Mouse (Mus musculus): ENCODE data around the gene U2af1. TPM values are rescaled to one million over a fixed set of nuclear protein-coding genes. Genes with fewer than 3 reads are reported as not detected.
"Not testable (repeated sequence)": the region's sequence is repeated elsewhere in the genome, so short reads cannot be mapped to it uniquely, and the experiment has no call there.

Gene U2af1
- polyA plus RNA-seq, 1 experiment = 102 TPM

DNA sequence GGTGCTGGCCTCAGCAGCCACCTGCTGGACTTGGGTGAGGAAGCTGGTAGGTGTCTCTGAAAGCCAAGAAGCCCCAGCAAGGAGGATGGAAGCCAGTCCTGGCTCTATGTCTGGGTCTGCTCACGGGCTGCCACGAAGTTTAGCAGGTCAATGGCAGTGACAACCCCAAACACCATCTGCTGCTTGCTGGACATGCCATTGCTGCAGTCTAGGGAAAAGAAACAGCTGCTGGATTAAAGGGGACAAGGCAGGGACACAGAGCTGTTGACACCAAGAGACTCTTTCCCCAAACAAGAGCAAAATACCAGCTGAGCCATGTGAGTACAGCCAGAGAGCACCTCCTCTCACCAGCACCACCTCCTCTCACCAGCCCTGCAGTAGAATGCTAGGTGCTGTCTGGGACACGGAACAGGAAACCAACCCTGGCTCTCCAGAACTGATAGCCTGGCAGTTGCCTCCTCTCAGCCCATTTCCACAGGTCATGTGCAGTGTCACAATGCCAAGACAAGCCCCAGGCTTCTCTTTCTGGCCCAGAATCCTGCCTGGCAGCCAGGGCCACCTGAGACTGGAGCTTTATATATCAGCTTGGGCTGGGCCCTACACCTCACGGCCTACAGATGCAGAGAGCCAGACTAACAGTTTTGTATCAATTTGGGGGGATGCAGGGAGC lies 45.5 kb downstream of the U2af1 start:
- H3K4me3 ChIP-seq (ENCODE audit: control insufficient read depth, insufficient read depth, low read length) = no peak overlapping the region
- TF ChIP-seq POLR2A (IDR thresholded peaks at IDR 0.05; ENCODE audit: control insufficient read depth, extremely low read depth, insufficient read depth, low read length, poor library complexity) (no peak), CTCF (IDR thresholded peaks at IDR 0.05; ENCODE audit: borderline replicate concordance, control insufficient read depth, extremely low read depth, insufficient read depth, low read length, poor library complexity) (no peak)
- DNase-seq = no peak
- H3K27me3 ChIP-seq (ENCODE audit: control insufficient read depth, insufficient read depth, low read length) = no peaks in the 10 kb centered on the region
- no peak overlapping the region for H3K27ac ChIP-seq (ENCODE audit: control insufficient read depth, insufficient read depth, low read length)
- H3K4me1 ChIP-seq (replicated peaks; ENCODE audit: control insufficient read depth, insufficient read depth, low read length) = no peaks in the 10 kb centered on the region
- no peaks in the 10 kb centered on the region for H3K36me3 ChIP-seq (ENCODE audit: control insufficient read depth, insufficient read depth, low read length)
- 76% methylated on average over 4 of the region's 4 CpGs for WGBS

DNA sequence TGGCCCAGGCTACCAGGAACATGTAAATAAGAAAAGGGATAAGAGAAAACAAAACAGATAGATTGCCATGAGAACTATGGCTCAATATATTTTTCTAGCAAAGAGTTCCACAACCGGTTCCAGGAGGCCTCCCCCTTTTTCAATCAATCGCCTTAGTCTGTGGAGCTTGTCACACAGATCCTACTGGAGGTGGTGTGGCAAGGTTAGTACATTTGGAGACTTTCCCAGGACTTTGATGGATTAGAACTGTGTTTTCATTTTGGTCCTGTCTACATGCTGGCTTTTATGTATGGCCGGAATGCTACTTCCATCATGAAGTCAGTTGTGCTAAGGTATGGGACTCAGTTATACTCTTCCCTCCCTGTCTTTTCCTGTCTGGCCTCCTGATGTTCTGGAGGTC lies 48.8 kb downstream of the U2af1 start:
- 97% methylated on average over 3 of the region's 3 CpGs for WGBS
- no peak overlapping the region for H3K27ac ChIP-seq (ENCODE audit: control insufficient read depth, insufficient read depth, low read length)

DNA sequence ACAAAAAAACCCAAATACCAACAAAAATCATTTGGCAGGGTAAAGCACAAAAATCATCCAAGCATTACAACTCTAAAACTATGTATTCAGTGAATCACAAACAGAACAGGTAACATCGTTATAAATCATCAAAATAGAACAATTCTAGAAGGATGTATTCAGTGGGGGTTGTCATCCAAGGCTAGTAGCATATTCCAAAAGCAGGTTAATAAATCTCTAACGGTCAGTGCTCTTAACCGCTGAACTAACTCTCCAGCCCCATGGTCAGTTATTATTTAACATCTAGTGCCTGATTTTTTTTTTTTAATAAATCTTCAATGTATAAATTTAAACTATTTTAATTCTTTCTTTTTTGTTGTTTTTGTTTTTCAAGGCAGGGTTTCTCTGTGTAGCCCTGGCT lies 49.5 kb downstream of the U2af1 start:
- H3K4me1 ChIP-seq (replicated peaks; ENCODE audit: control insufficient read depth, insufficient read depth, low read length); H3K27ac ChIP-seq (ENCODE audit: control insufficient read depth, insufficient read depth, low read length); DNase-seq; H3K4me3 ChIP-seq (ENCODE audit: control insufficient read depth, insufficient read depth, low read length); H3K27me3 ChIP-seq (ENCODE audit: control insufficient read depth, insufficient read depth, low read length): not testable (repeated sequence)
- peaks cover 25% of the 10 kb centered on the region for H3K36me3 ChIP-seq (ENCODE audit: control insufficient read depth, insufficient read depth, low read length)
- 98% methylated on average over 3 of the region's 3 CpGs for WGBS

More for the DNA sequence above, 48.8 kb downstream of the U2af1 start:
- no peaks in the 10 kb centered on the region for H3K4me1 ChIP-seq (replicated peaks; ENCODE audit: control insufficient read depth, insufficient read depth, low read length)
- H3K27me3 ChIP-seq (ENCODE audit: control insufficient read depth, insufficient read depth, low read length) = no peaks in the 10 kb centered on the region
- no peak overlapping the region for H3K4me3 ChIP-seq (ENCODE audit: control insufficient read depth, insufficient read depth, low read length)
- TF ChIP-seq CTCF (IDR thresholded peaks at IDR 0.05; ENCODE audit: borderline replicate concordance, control insufficient read depth, extremely low read depth, insufficient read depth, low read length, poor library complexity) (no peak), POLR2A (IDR thresholded peaks at IDR 0.05; ENCODE audit: control insufficient read depth, extremely low read depth, insufficient read depth, low read length, poor library complexity) (no peak)
- DNase-seq = no peak
- peaks cover 18% of the 10 kb centered on the region for H3K36me3 ChIP-seq (ENCODE audit: control insufficient read depth, insufficient read depth, low read length)

DNA sequence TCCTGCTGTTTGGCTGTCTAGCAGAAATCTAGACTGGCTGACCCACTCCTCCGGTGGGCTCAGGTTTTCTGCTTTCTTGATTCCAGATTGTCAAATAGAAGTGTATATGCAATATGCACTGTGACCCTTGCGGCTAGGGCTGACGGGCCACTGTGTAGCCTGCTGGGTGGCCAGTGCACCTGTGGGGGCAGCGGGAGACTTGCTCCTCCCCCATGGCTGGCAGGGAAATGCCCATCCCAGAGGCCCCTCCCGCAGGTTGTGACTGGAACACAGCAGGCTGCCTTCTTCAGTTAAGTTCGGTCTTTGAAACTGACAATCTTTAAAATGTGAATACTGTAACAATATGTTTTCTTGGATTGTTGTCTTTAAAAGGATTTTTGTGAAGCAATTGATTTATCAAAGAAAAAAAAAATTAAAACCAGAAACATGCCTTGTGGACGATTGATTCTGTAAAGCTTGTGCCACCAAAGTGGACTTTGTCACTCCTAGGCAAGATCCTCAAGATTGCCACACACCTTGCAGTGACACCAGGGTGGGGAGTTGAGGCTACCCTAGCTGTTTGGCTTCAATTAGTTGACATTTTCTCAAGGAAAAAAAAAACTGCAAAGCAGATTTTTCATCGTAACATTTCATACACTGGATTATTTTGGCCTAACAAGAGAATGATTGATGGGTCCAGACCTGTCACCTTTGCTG lies 51.3 kb downstream of the U2af1 start:
- TF ChIP-seq CTCF (IDR thresholded peaks at IDR 0.05; ENCODE audit: borderline replicate concordance, control insufficient read depth, extremely low read depth, insufficient read depth, low read length, poor library complexity) = no peak
- no peak for TF ChIP-seq POLR2A (IDR thresholded peaks at IDR 0.05; ENCODE audit: control insufficient read depth, extremely low read depth, insufficient read depth, low read length, poor library complexity)
- Histone ChIP-seq H3K4me3 (ENCODE audit: control insufficient read depth, insufficient read depth, low read length) (no peak overlapping the region), H3K36me3 (ENCODE audit: control insufficient read depth, insufficient read depth, low read length) (peaks cover 42% of the 10 kb centered on the region), H3K27me3 (ENCODE audit: control insufficient read depth, insufficient read depth, low read length) (no peaks in the 10 kb centered on the region), H3K4me1 (replicated peaks; ENCODE audit: control insufficient read depth, insufficient read depth, low read length) (no peaks in the 10 kb centered on the region), H3K27ac (ENCODE audit: control insufficient read depth, insufficient read depth, low read length) (no peak overlapping the region)
- no peak for DNase-seq
- 96% methylated on average over 8 of the region's 8 CpGs for WGBS

DNA sequence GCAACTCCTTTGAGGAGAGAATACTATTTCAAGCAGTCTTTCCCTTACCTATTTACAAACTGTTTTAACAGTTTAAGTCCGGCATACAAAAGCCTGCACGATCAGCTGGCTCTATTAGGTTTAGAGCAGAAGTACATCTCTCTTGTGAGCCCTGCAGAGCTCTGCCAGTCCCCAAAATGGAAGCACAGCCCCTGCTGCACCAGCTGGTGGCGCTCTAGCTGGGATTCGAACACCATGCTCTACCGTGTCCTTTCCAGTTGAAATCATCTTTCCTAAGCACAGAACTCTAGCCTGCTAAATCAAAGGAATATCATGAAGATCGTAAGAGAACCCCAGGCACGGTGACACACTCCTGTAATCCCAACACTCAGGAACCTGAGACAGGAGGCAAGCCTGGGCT lies 52.3 kb downstream of the U2af1 start:
- Histone ChIP-seq H3K36me3 (ENCODE audit: control insufficient read depth, insufficient read depth, low read length) (peaks cover 48% of the 10 kb centered on the region), H3K4me3 (ENCODE audit: control insufficient read depth, insufficient read depth, low read length) (no peak overlapping the region), H3K27ac (ENCODE audit: control insufficient read depth, insufficient read depth, low read length) (no peak overlapping the region), H3K4me1 (replicated peaks; ENCODE audit: control insufficient read depth, insufficient read depth, low read length) (no peaks in the 10 kb centered on the region), H3K27me3 (ENCODE audit: control insufficient read depth, insufficient read depth, low read length) (no peaks in the 10 kb centered on the region)
- TF ChIP-seq POLR2A (IDR thresholded peaks at IDR 0.05; ENCODE audit: control insufficient read depth, extremely low read depth, insufficient read depth, low read length, poor library complexity) = no peak
- no peak for TF ChIP-seq CTCF (IDR thresholded peaks at IDR 0.05; ENCODE audit: borderline replicate concordance, control insufficient read depth, extremely low read depth, insufficient read depth, low read length, poor library complexity)
- DNase-seq = no peak
- WGBS = 96% methylated on average over 7 of the region's 7 CpGs

DNA sequence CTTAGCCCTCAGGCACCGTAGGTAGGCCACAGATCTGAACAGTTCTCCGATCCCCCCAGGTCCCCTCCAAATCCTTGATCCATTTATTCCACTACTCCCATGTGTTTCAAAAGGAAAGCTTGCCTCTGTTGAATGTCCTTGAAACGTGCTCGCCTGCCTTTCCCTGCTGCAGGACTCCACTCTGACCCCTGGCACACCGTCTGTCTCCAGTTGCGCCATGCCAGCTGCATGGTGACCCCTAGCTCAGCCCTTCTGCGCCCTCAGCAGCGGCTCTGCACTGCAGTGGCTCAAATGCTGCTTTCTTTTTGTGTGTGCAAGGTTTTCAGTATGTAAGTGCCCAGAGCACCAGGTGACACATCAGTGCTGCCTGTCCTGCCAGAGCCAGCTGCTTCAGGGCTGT lies 60.1 kb downstream of the U2af1 start:
- WGBS = 96% methylated on average over 8 of the region's 8 CpGs
- H3K36me3 ChIP-seq (ENCODE audit: control insufficient read depth, insufficient read depth, low read length) = peaks cover 45% of the 10 kb centered on the region
- H3K27ac ChIP-seq (ENCODE audit: control insufficient read depth, insufficient read depth, low read length) = no peak overlapping the region
- no peaks in the 10 kb centered on the region for H3K4me1 ChIP-seq (replicated peaks; ENCODE audit: control insufficient read depth, insufficient read depth, low read length)
- no peak for DNase-seq
- H3K27me3 ChIP-seq (ENCODE audit: control insufficient read depth, insufficient read depth, low read length) = no peaks in the 10 kb centered on the region
- TF ChIP-seq CTCF (IDR thresholded peaks at IDR 0.05; ENCODE audit: borderline replicate concordance, control insufficient read depth, extremely low read depth, insufficient read depth, low read length, poor library complexity) = no peak
- no peak for TF ChIP-seq POLR2A (IDR thresholded peaks at IDR 0.05; ENCODE audit: control insufficient read depth, extremely low read depth, insufficient read depth, low read length, poor library complexity)
- H3K4me3 ChIP-seq (ENCODE audit: control insufficient read depth, insufficient read depth, low read length) = no peak overlapping the region

Data from thymus, adult 2 months (tissue).